Mouse (Mus musculus) cerebellum, adult 18-20 months (tissue): ENCODE measurements around the gene Arl11.
A peak's percentile ranks its signal among the peaks of the same experiment; 100 is the strongest.

Source experiments
- DNase-seq, 2 experiments: peaks; one replicate each; pipeline ENCODE4 v3.0.0; 2021

Gene Arl11

GRCm38 (mm10) chr14:61330591-61330990, 21.0 kb downstream of the Arl11 start:
- DNase-seq = peak; percentile 46 to 61

GRCm38 (mm10) chr14:61330996-61331561, 21.5 kb downstream of the Arl11 start:
- peak; percentile 87 to 93 for DNase-seq

- no peak for DNase-seq
Observed at GRCm38 (mm10) chr14:61339381-61339780, 29.8 kb downstream of the Arl11 start.

GRCm38 (mm10) chr14:61344590-61344989, 35.0 kb downstream of the Arl11 start:
- DNase-seq = no peak

GRCm38 (mm10) chr14:61346827-61347698, 37.5 kb downstream of the Arl11 start:
- peak in 1 of 2 experiments; percentile 37 for DNase-seq

- DNase-seq = no peak
Observed at GRCm38 (mm10) chr14:61349876-61350275, 40.3 kb downstream of the Arl11 start.

- no peak for DNase-seq
Observed at GRCm38 (mm10) chr14:61350808-61351207, 41.3 kb downstream of the Arl11 start.

- no peak for DNase-seq
Observed at GRCm38 (mm10) chr14:61354251-61355235, 45.0 kb downstream of the Arl11 start.

- DNase-seq = peak; percentile 91 to 92
Observed at GRCm38 (mm10) chr14:61360131-61360980, 50.8 kb downstream of the Arl11 start, which contains the start of gene Ebpl. Gene Ebpl (minus strand): TSS chr14:61360439.

GRCm38 (mm10) chr14:61360981-61361511, 51.5 kb downstream of the Arl11 start:
- DNase-seq = no peak
